Mouse (Mus musculus) lung, embryonic 15.5 days (tissue): ENCODE measurements at regions not wholly inside any gene's neighbourhood (a gene's known extent, or its start where the extent isn't known, plus 50 kb on each side); places are given as distances from the start of the nearest gene placed in this dataset.
A peak's percentile ranks its signal among the peaks of the same experiment; 100 is the strongest.

Source experiments
- ATAC-seq: fragments of 200-750 bp; cut with Nextera tagmentation; 2 replicates; pipeline ENCODE4 v1.8.0; 2017; ENCODE audit warnings: moderate number of reproducible peaks, borderline replicate concordance; ENCODE audit not compliant: low FRiP score, low TSS enrichment; ENCODE audit errors: extremely low read depth
- H3K27ac ChIP-seq: fragments of 300-500 bp; sonication (generic); 2 replicates; pipeline ENCODE4 v1.5.1; 2015; ENCODE audit warnings: moderate library complexity, mild to moderate bottlenecking, inconsistent platforms
- H3K27me3 ChIP-seq: fragments of 300-500 bp; sonication (generic); 2 replicates; pipeline ENCODE4 v1.6.1; 2015; ENCODE audit warnings: inconsistent platforms
- H3K36me3 ChIP-seq: fragments of 300-500 bp; sonication (generic); 2 replicates; pipeline ENCODE4 v1.6.1; 2015; ENCODE audit warnings: inconsistent platforms
- H3K4me1 ChIP-seq: fragments of 300-500 bp; sonication (generic); 2 replicates; pipeline ENCODE4 v1.6.1; 2015; ENCODE audit warnings: inconsistent platforms
- H3K4me2 ChIP-seq: fragments of 300-500 bp; sonication (generic); 2 replicates; pipeline ENCODE4 v1.6.1; 2015; ENCODE audit warnings: inconsistent platforms, mild to moderate bottlenecking, moderate library complexity
- H3K4me3 ChIP-seq: fragments of 300-500 bp; sonication (generic); 2 replicates; pipeline ENCODE4 v1.5.1; 2015; ENCODE audit warnings: mild to moderate bottlenecking, inconsistent platforms
- H3K9ac ChIP-seq: fragments of 300-500 bp; sonication (generic); 2 replicates; pipeline ENCODE4 v1.6.1; 2015; ENCODE audit warnings: inconsistent platforms
- H3K9me3 ChIP-seq: fragments of 300-500 bp; sonication (generic); 2 replicates; pipeline ENCODE4 v1.6.1; 2016; ENCODE audit warnings: inconsistent platforms
- WGBS: fragments of 180-500 bp; shearing (Covaris S2); methylation state at CpG from one replicate; pipeline ENCODE4 v1.1.7; 2015; 5-methylcytosine and 5-hydroxymethylcytosine counted together

- Histone ChIP-seq H3K27me3 (no peaks in the 10 kb centered on the region), H3K4me3 (no peak overlapping the region), H3K9ac (no peak overlapping the region), H3K9me3 (no peaks in the 10 kb centered on the region), H3K4me2 (no peak overlapping the region), H3K4me1 (no peaks in the 10 kb centered on the region), H3K27ac (no peak overlapping the region), H3K36me3 (no peaks in the 10 kb centered on the region)
- no peak for ATAC-seq
- 80% methylated on average over 3 of the region's 3 CpGs for WGBS
These were observed 157.9 kb upstream of the Agap1 start for GRCm38 (mm10) chr1:89296691-89297090.

DNA sequence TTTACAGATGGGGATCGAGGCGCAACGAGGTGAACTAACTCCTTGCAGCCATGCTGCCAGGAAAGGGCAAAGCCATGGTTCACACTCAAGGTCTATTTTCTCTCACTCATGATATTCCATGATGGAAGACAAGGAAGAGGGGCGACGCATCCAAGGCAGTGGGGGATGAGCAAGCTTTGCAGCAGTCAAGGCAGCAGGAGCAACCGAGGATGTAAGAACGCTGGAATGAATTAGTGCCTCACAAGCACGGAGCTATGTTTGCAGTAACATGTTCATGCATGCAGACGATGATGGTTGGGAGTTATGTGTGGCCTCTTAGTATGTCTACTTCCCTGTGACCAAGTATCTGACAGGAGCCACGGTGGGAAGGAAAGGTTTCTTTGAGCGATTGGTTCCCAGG is 156.8 kb upstream of the Agap1 start:
- no peaks in the 10 kb centered on the region for H3K27me3 ChIP-seq
- H3K4me3 ChIP-seq = no peak overlapping the region
- H3K27ac ChIP-seq = no peak overlapping the region
- ATAC-seq = no peak
- H3K9me3 ChIP-seq = no peaks in the 10 kb centered on the region
- H3K4me1 ChIP-seq = peaks cover 6% of the 10 kb centered on the region; the same call in 1 of the 2 replicates
- H3K36me3 ChIP-seq = no peaks in the 10 kb centered on the region
- H3K9ac ChIP-seq = no peak overlapping the region
- no peak overlapping the region for H3K4me2 ChIP-seq
- 82% methylated on average over 11 of the region's 11 CpGs for WGBS

GRCm38 (mm10) chr1:89301151-89301550 is 153.5 kb upstream of the Agap1 start:
- Histone ChIP-seq H3K9me3 (no peaks in the 10 kb centered on the region), H3K9ac (no peak overlapping the region), H3K27ac (no peak overlapping the region), H3K4me3 (no peak overlapping the region), H3K4me2 (no peak overlapping the region), H3K4me1 (peaks cover 6% of the 10 kb centered on the region; the same call in 1 of the 2 replicates), H3K27me3 (no peaks in the 10 kb centered on the region), H3K36me3 (no peaks in the 10 kb centered on the region)
- 88% methylated on average over 6 of the region's 6 CpGs for WGBS
- ATAC-seq = no peak

GRCm38 (mm10) chr1:89302368-89302951 is 152.1 kb upstream of the Agap1 start:
- H3K9ac ChIP-seq = no peak overlapping the region
- 0 out of 2 replicates have a peak overlapping the region, but pooled peaks have one; percentile 16 for H3K27ac ChIP-seq
- no peaks in the 10 kb centered on the region for H3K36me3 ChIP-seq
- no peaks in the 10 kb centered on the region for H3K9me3 ChIP-seq
- peak overlapping the region; percentile 14; the same call in 1 of the 2 replicates for H3K4me3 ChIP-seq
- ATAC-seq = no peak
- H3K27me3 ChIP-seq = no peaks in the 10 kb centered on the region
- H3K4me1 ChIP-seq = peaks cover 6% of the 10 kb centered on the region; the same call in 1 of the 2 replicates
- peak overlapping the region; percentile 43 for H3K4me2 ChIP-seq
- WGBS = 53% methylated on average over 20 of the region's 20 CpGs

DNA sequence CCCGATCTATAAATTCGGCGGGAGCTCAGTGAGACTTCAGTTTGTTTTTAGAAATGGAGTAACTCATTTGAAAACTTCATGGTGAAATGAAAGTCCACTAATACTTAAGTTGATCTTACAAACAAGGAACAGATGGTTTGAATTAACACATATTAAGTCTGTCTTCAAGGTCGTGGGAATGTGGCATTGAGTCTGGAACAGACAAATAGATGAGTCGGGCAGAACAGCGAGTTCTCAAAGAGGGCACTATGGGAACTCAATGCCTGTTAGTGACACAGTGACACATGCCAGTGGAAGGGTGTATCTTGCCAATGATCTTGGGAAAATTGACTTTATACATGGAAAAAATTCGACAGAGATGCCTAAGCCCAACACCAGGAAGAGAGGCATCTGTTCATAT is 149.4 kb upstream of the Agap1 start:
- no peak for ATAC-seq
- H3K27me3 ChIP-seq = no peaks in the 10 kb centered on the region
- no peaks in the 10 kb centered on the region for H3K9me3 ChIP-seq
- H3K9ac ChIP-seq = no peak overlapping the region
- no peaks in the 10 kb centered on the region for H3K36me3 ChIP-seq
- no peak overlapping the region for H3K4me2 ChIP-seq
- peaks cover 12% of the 10 kb centered on the region; the same call in 1 of the 2 replicates for H3K4me1 ChIP-seq
- no peak overlapping the region for H3K4me3 ChIP-seq
- 57% methylated on average over 7 of the region's 7 CpGs for WGBS
- no peak overlapping the region for H3K27ac ChIP-seq

DNA sequence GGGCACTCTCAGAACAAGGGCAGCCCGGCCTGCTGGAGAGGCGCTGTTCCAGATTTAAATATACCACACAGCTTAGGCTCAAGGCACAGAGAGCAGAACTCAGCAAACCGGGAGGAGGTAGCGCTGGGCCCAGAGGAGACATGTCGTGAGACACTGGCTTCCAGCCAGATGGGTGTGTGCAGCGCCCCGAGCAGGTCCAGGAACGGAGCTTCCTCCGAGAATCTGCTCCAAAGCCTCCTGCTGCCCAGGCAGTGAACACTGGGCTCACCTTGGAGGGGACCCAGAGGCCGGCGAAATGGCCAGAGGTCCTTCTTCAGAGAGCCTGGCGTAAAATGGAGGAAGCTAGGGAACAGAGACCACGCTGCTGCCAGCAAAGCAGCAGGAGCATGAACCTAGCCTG is 145.8 kb upstream of the Agap1 start:
- 0 out of 2 replicates have a peak, but pooled peaks cover 5% of the 10 kb centered on the region for H3K4me1 ChIP-seq
- 44% methylated on average over 13 of the region's 13 CpGs for WGBS
- ATAC-seq = no peak
- no peak overlapping the region for H3K27ac ChIP-seq
- H3K27me3 ChIP-seq = no peaks in the 10 kb centered on the region
- peak overlapping the region; percentile 1; the same call in 1 of the 2 replicates for H3K4me2 ChIP-seq
- H3K9me3 ChIP-seq = no peaks in the 10 kb centered on the region
- H3K9ac ChIP-seq = no peak overlapping the region
- H3K36me3 ChIP-seq = no peaks in the 10 kb centered on the region
- H3K4me3 ChIP-seq = no peak overlapping the region

- ATAC-seq = no peak
- H3K4me2 ChIP-seq = no peak overlapping the region
These were observed 141.5 kb upstream of the Agap1 start for GRCm38 (mm10) chr1:89313064-89313463.

GRCm38 (mm10) chr1:89317897-89318296 is 136.7 kb upstream of the Agap1 start:
- Histone ChIP-seq H3K9ac (no peak overlapping the region), H3K27me3 (no peaks in the 10 kb centered on the region), H3K27ac (no peak overlapping the region), H3K9me3 (no peaks in the 10 kb centered on the region), H3K36me3 (no peaks in the 10 kb centered on the region), H3K4me1 (no peaks in the 10 kb centered on the region), H3K4me3 (no peak overlapping the region), H3K4me2 (no peak overlapping the region)
- no peak for ATAC-seq
- WGBS = 80% methylated on average over 4 of the region's 4 CpGs

More at GRCm38 (mm10) chr1:89313064-89313463, 141.5 kb upstream of the Agap1 start:
- 74% methylated on average over 7 of the region's 7 CpGs for WGBS
- H3K9ac ChIP-seq = no peak overlapping the region
- H3K4me3 ChIP-seq = no peak overlapping the region
- no peaks in the 10 kb centered on the region for H3K36me3 ChIP-seq
- H3K27ac ChIP-seq = no peak overlapping the region
- 0 out of 2 replicates have a peak, but pooled peaks cover 5% of the 10 kb centered on the region for H3K4me1 ChIP-seq
- H3K9me3 ChIP-seq = no peaks in the 10 kb centered on the region
- H3K27me3 ChIP-seq = no peaks in the 10 kb centered on the region

DNA sequence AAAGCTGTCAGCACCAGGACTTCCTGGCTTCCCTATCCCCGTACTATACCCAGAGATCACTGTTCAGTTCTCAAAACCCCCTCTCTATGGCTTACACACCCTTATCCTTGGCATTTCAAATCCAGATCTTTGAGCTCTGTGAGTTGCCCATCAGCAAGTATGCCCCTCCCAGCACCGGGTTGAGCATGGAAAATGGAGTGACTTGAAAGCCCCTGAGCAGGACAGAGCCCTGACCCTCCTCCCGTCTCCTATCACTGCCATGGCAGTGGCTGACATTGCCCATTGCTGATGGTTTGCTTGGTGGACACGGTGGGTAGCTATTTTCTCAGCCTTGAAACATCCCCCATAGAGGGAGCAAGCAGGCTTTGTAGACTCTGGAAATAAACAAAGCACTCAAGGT is 135.9 kb upstream of the Agap1 start:
- Histone ChIP-seq H3K4me2 (no peak overlapping the region), H3K4me1 (no peaks in the 10 kb centered on the region), H3K4me3 (no peak overlapping the region), H3K36me3 (no peaks in the 10 kb centered on the region), H3K9ac (no peak overlapping the region), H3K9me3 (no peaks in the 10 kb centered on the region), H3K27me3 (no peaks in the 10 kb centered on the region), H3K27ac (no peak overlapping the region)
- ATAC-seq = no peak
- WGBS = 68% methylated on average over 4 of the region's 4 CpGs

DNA sequence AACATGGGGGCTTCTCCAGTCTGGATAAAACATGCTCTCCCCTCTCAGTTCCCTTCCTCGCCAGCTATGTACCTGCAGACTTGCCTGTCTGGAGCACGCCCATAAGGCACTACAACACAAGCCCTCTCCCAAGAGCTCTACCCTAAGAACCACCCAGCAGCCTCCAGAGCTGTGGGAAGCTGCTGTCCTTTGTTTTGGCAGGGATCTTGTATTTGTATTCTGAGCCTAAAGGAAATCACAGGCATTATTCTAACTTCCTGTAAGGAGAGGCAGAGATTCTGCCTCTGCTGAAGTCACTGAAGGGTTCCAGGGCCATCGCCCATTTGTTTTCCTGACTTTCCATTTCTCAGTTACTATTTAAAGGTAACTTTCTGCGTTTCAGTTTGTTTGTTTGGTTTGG is 132.0 kb upstream of the Agap1 start:
- WGBS = 65% methylated on average over 4 of the region's 4 CpGs
- Histone ChIP-seq H3K4me3 (no peak overlapping the region), H3K4me2 (no peak overlapping the region), H3K27ac (peak overlapping the region; percentile 9), H3K27me3 (no peaks in the 10 kb centered on the region), H3K36me3 (no peaks in the 10 kb centered on the region), H3K4me1 (no peaks in the 10 kb centered on the region), H3K9ac (no peak overlapping the region), H3K9me3 (no peaks in the 10 kb centered on the region)
- no peak for ATAC-seq

DNA sequence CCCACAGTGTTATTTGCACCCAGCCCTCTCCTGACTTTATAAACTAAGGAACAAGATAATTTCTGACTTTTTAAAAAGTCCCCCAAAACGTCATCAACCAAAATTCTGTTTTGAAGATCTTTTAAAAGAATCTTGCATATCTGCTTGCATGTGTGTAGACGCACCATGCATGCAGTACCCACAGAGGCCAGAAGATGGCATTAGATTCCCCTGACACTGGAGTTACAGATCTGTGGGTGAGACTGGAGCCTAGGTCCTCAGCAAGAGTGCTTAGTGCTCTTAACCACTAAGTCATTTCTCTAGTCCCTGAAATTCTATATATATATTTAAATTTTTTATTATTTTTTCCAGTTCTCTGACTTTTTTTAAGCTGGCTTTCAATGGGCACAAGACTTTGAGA is 131.5 kb upstream of the Agap1 start:
- Histone ChIP-seq H3K27ac (no peak overlapping the region), H3K36me3 (no peaks in the 10 kb centered on the region), H3K9ac (no peak overlapping the region), H3K9me3 (no peaks in the 10 kb centered on the region), H3K4me2 (no peak overlapping the region), H3K4me1 (no peaks in the 10 kb centered on the region), H3K4me3 (no peak overlapping the region), H3K27me3 (no peaks in the 10 kb centered on the region)
- ATAC-seq = no peak
- 29% methylated on average over 2 of the region's 2 CpGs for WGBS

DNA sequence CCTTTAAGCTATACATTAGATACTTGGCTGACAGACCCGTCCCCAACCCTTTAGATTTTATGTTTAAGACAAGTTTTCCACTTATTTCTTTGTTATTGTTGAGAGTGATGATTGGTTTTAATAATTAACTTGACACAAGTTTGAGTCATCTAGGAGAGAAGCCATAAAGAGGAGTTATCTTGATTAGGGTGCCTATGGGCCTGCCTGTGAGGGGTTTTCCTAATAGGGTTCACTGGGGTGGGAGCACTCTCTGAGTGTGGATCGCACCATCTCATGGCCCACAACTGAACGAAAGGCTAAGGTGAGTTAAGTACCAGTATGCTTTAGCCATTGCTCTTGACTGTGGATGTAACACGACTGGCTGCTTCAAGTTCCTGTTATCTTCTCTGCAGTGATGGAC is 123.3 kb upstream of the Agap1 start:
- Histone ChIP-seq H3K36me3 (no peaks in the 10 kb centered on the region), H3K27ac (no peak overlapping the region), H3K9ac (no peak overlapping the region), H3K27me3 (no peaks in the 10 kb centered on the region), H3K4me2 (no peak overlapping the region), H3K9me3 (no peaks in the 10 kb centered on the region), H3K4me1 (no peaks in the 10 kb centered on the region), H3K4me3 (no peak overlapping the region)
- no peak for ATAC-seq
- 82% methylated on average over 4 of the region's 4 CpGs for WGBS

GRCm38 (mm10) chr1:89332676-89333075 is 121.9 kb upstream of the Agap1 start:
- no peaks in the 10 kb centered on the region for H3K27me3 ChIP-seq
- no peak overlapping the region for H3K27ac ChIP-seq
- 62% methylated on average over 7 of the region's 7 CpGs for WGBS

More at GRCm38 (mm10) chr1:89332676-89333075, 121.9 kb upstream of the Agap1 start:
- Histone ChIP-seq H3K4me1 (no peaks in the 10 kb centered on the region), H3K9me3 (no peaks in the 10 kb centered on the region), H3K9ac (no peak overlapping the region), H3K36me3 (no peaks in the 10 kb centered on the region), H3K4me2 (no peak overlapping the region), H3K4me3 (no peak overlapping the region)
- no peak for ATAC-seq
